Mouse (Mus musculus): ENCODE data around the gene Ttc30a2. TPM values are rescaled to one million over a fixed set of nuclear protein-coding genes. Genes with fewer than 3 reads are reported as not detected.

Ttc30a2 gene
- polyA plus RNA-seq (2015; fragmentation: Nextera tagmentation; extraction: Ambion mirVana), result 0.23 and 0.42 TPM in 2 replicates

GRCm38 (mm10) chr2:75977752-75978368, at the start of gene Ttc30a2:
Ttc30a2 (minus strand) TSS chr2:75978170.

GRCm38 (mm10) chr2:75981440-75982081, 3.6 kb upstream of the Ttc30a2 start, which contains the start of gene Ttc30a1:
Ttc30a1 (minus strand) TSS chr2:75981967.

GRCm38 (mm10) chr2:75938117-75939063, 39.6 kb downstream of the Ttc30a2 start, which contains the start of gene Ttc30b:
Ttc30b (minus strand) TSS chr2:75938585.

Other genes starting within 250 kb of the Ttc30a2 start
- 14.1 and 15.8 TPM in 2 replicates for gene Agps, start 146.0 kb downstream of the Ttc30a2 start, polyA plus RNA-seq (2015; fragmentation: Nextera tagmentation; extraction: Ambion mirVana)
- 2.2 and 3.0 TPM in 2 replicates for gene Ttc30b, start 39.6 kb downstream of the Ttc30a2 start, polyA plus RNA-seq (2015; fragmentation: Nextera tagmentation; extraction: Ambion mirVana)
- gene Ttc30a1, start 3.8 kb upstream of the Ttc30a2 start, polyA plus RNA-seq (2015; fragmentation: Nextera tagmentation; extraction: Ambion mirVana), result 1.4 and 1.8 TPM in 2 replicates

Data from spleen, postnatal 0 days (tissue).